ENCODE assay signal across 8 mouse cellular contexts in genomic region chr17:47332001-47332611, GRCm38 (mm10). TPM values are rescaled to one million over a fixed set of nuclear protein-coding genes. Genes with fewer than 3 reads are reported as not detected.
DNase-seq lines count a peak whose midpoint lies in the region; ATAC-seq and TF ChIP-seq lines count a peak whose summit lies in the region.

No protein-coding gene starts in this region.

- no peaks in the 10 kb centered on the region for H3K27me3 ChIP-seq in neural tube, embryonic 13.5 days

- no peak for TF ChIP-seq POLR2A in embryonic fibroblast, embryonic 13.5 days (IDR thresholded peaks at IDR 0.05; ENCODE audit: low read depth, low read length)

- no peaks in the 10 kb centered on the region for H3K9me3 ChIP-seq in neural tube, embryonic 13.5 days

- TF ChIP-seq CTCF in embryonic fibroblast, embryonic 13.5 days (IDR thresholded peaks at IDR 0.05; ENCODE audit: borderline replicate concordance, insufficient read depth, low read length), result peak; percentile 9; the same call in 1 of the 2 replicates

- H3K4me2 ChIP-seq in neural tube, embryonic 13.5 days, result no peak overlapping the region

- no peak overlapping the region for H3K9ac ChIP-seq in neural tube, embryonic 13.5 days

- peaks cover 16% of the 10 kb centered on the region for H3K4me1 ChIP-seq in neural tube, embryonic 13.5 days (replicated peaks)
- no peaks in the 10 kb centered on the region for H3K4me1 ChIP-seq in embryonic fibroblast, embryonic 13.5 days (ENCODE audit: control insufficient read depth, insufficient read depth, low read length)

- peaks cover 58% of the 10 kb centered on the region for H3K36me3 ChIP-seq in neural tube, embryonic 13.5 days

- no peak overlapping the region for H3K4me3 ChIP-seq in neural tube, embryonic 13.5 days
- no peak overlapping the region for H3K4me3 ChIP-seq in embryonic fibroblast, embryonic 13.5 days (ENCODE audit: insufficient read depth, low read length)

- DNase-seq in neural tube, embryonic 10.5 days (ENCODE audit: extremely low spot score, low spot score), result no peak
- peak; percentile 46 to 64 for DNase-seq in heart, postnatal 10 days
- peak; percentile 10 to 13 for DNase-seq in layer of hippocampus, postnatal 14 days (ENCODE audit: low spot score in 2 of 2)
- no peak for DNase-seq in embryo, embryonic 11 days
- no peak for DNase-seq in cerebellum, adult 11 months

- 89% methylated on average over 12 of the region's 12 CpGs for WGBS in neural tube, embryonic 13.5 days

- intact Hi-C loops in heart, postnatal 10 days (cut with DNase I), result loop anchor here (2.0 to 5.0 kb wide), 2 partner anchors 185 to 293 kb away; no protein-coding TSS in a partner anchor

- ATAC-seq in neural tube, embryonic 13.5 days (ENCODE audit: low read depth), result 0 out of 2 replicates have a peak, but pooled peaks have one; percentile 36
- peak; percentile 52 for ATAC-seq in megakaryocyte, adult 5-6 weeks (ENCODE audit: poor library complexity, severe bottlenecking)

- H3K27ac ChIP-seq in neural tube, embryonic 13.5 days (replicated peaks), result no peak overlapping the region
- no peak overlapping the region for H3K27ac ChIP-seq in embryonic fibroblast, embryonic 13.5 days (ENCODE audit: insufficient read depth, low read length)

RNA-seq across cellular contexts. Expression of gene Mrps10, which starts 36.6 kb away (rescaled TPM):
- polyA plus RNA-seq in neural tube, embryonic 13.5 days (2015; fragmentation: Nextera tagmentation; extraction: Ambion mirVana), result 72.1 and 78.1 TPM in 2 replicates
- 51.8 and 54.7 TPM in 2 replicates for polyA plus RNA-seq in embryonic fibroblast, embryonic 13.5 days (2011; ENCODE audit: insufficient read length, low read depth, missing spikeins)
- 10 to 100 TPM; 26.8 to 28.3 TPM for total RNA-seq in heart, postnatal 10 days (2021)
- 10 to 100 TPM; 23.5 to 28.5 TPM for total RNA-seq in layer of hippocampus, postnatal 14 days (2021)
- total RNA-seq in megakaryocyte, adult 5-6 weeks (2015), result 30.9 and 34.0 TPM in 2 replicates
- total RNA-seq in megakaryocyte, adult 5-6 weeks (2017), result 21.7 and 23.9 TPM in 2 replicates

RNA-seq across cellular contexts. Expression of gene Guca1b, which starts 53.1 kb away (rescaled TPM):
- 1.1 TPM in 2 replicates for polyA plus RNA-seq in neural tube, embryonic 13.5 days (2015; fragmentation: Nextera tagmentation; extraction: Ambion mirVana)
- 0.32 TPM in 1 of 2 replicates, not detected in the other for polyA plus RNA-seq in embryonic fibroblast, embryonic 13.5 days (2011; ENCODE audit: insufficient read length, low read depth, missing spikeins)
- under 1 TPM in 1 of 2 experiments, not detected in 1; 0.30 TPM for total RNA-seq in heart, postnatal 10 days (2021)
- 1 to 10 TPM in 1 of 2 experiments, under 1 TPM in 1; 0.83 to 1.0 TPM for total RNA-seq in layer of hippocampus, postnatal 14 days (2021)
- total RNA-seq in megakaryocyte, adult 5-6 weeks (2015), result 1.0 and 1.5 TPM in 2 replicates
- total RNA-seq in megakaryocyte, adult 5-6 weeks (2017), result 0.15 and 0.61 TPM in 2 replicates

Comparison
In these comparisons a context has a peak if more than half of its experiments do, and no peak if none do; other contexts are left out.
1. DNase-seq: peak in heart, postnatal 10 days (2 of 2) and layer of hippocampus, postnatal 14 days (2 of 2); none in neural tube, embryonic 10.5 days (single experiment), embryo, embryonic 11 days (single experiment) and cerebellum, adult 11 months (single experiment).